Mouse (Mus musculus) forebrain, embryonic 15.5 days (tissue): ENCODE data around the gene Usp43. TPM values are rescaled to one million over a fixed set of nuclear protein-coding genes. Genes with fewer than 3 reads are reported as not detected.

Source experiments
- ATAC-seq: fragments of 200-750 bp; cut with Nextera tagmentation; replicated peaks from 2 replicates; pipeline ENCODE4 v1.8.0; 2017; ENCODE audit warnings: mild to moderate bottlenecking, moderate TSS enrichment, moderate library complexity
- H3K27ac ChIP-seq: fragments of 300-500 bp; sonication (generic); replicated peaks from 2 replicates; pipeline ENCODE4 v1.5.1; 2015; ENCODE audit warnings: mild to moderate bottlenecking, inconsistent platforms
- H3K27me3 ChIP-seq: fragments of 300-500 bp; sonication (generic); 2 replicates; pipeline ENCODE4 v1.6.1; 2015; ENCODE audit warnings: inconsistent platforms
- H3K36me3 ChIP-seq: fragments of 300-500 bp; sonication (generic); 2 replicates; pipeline ENCODE4 v1.6.1; 2015; ENCODE audit warnings: mild to moderate bottlenecking, inconsistent platforms
- H3K4me1 ChIP-seq: fragments of 300-500 bp; sonication (generic); 2 replicates; pipeline ENCODE4 v1.6.1; 2015; ENCODE audit warnings: inconsistent platforms
- H3K4me2 ChIP-seq: fragments of 300-500 bp; sonication (generic); replicated peaks from 2 replicates; pipeline ENCODE4 v1.6.1; 2015; ENCODE audit warnings: mild to moderate bottlenecking, inconsistent platforms
- H3K4me3 ChIP-seq: fragments of 300-500 bp; sonication (generic); 2 replicates; pipeline ENCODE4 v1.5.1; 2015; ENCODE audit warnings: mild to moderate bottlenecking, inconsistent platforms
- H3K9ac ChIP-seq: fragments of 300-500 bp; sonication (generic); replicated peaks from 2 replicates; pipeline ENCODE4 v1.6.1; 2015; ENCODE audit warnings: mild to moderate bottlenecking, inconsistent platforms
- H3K9me3 ChIP-seq: fragments of 300-500 bp; sonication (generic); 2 replicates; pipeline ENCODE4 v1.6.1; 2016; ENCODE audit warnings: inconsistent platforms
- WGBS: fragments of 180-500 bp; shearing (Covaris S2); methylation state at CpG from one replicate; pipeline ENCODE4 v1.1.7; 2015; ENCODE audit warnings: mixed read lengths; 5-methylcytosine and 5-hydroxymethylcytosine counted together
- polyA plus RNA-seq: library from polyadenylated mRNA; unstranded; fragments of >200 nt; fragmentation: Nextera tagmentation; extraction: Ambion mirVana; gene quantifications from 2 replicates; pipeline ENCODE4 v1.2.1, GENCODE M21; 2015

The Usp43 gene
- polyA plus RNA-seq, 1 experiment from 2014 or later: 2.3 TPM

GRCm38 (mm10) chr11:67925000-67925399, 3.0 kb upstream of the Usp43 start:
- no peak overlapping the region for H3K4me2 ChIP-seq
- no peak overlapping the region for H3K4me3 ChIP-seq

DNA sequence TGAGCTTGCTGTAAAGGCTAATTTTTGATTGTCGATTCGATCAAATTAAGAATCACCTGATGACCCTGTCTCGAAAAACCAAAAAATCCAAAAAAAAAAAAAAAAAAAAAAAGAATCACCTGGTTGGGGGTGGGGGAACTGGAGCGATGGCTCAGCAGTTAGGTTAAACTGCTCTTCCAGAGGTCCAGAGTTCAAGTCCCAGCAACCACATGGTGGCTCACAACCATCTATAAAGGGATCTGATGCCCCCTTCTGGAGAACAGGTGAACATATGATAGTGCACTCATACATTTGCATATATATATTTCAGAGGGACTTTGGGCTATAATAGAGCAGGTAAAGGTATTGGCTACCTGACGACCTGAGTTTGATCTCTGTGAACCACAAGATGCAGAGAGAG, 1.8 kb upstream of the Usp43 start:
- Histone ChIP-seq H3K36me3 (no peaks in the 10 kb centered on the region), H3K27me3 (peaks cover 13% of the 10 kb centered on the region; the same call in 1 of the 2 replicates), H3K9me3 (no peaks in the 10 kb centered on the region), H3K4me3 (no peak overlapping the region), H3K4me1 (peaks cover 18% of the 10 kb centered on the region), H3K4me2 (no peak overlapping the region), H3K27ac (no peak overlapping the region), H3K9ac (no peak overlapping the region)
- no peak for ATAC-seq
- 98% methylated on average over 5 of the region's 5 CpGs for WGBS

More at GRCm38 (mm10) chr11:67925000-67925399, 3.0 kb upstream of the Usp43 start:
- Histone ChIP-seq H3K9ac (no peak overlapping the region), H3K9me3 (no peaks in the 10 kb centered on the region), H3K27ac (no peak overlapping the region), H3K4me1 (peaks cover 18% of the 10 kb centered on the region), H3K27me3 (peaks cover 13% of the 10 kb centered on the region; the same call in 1 of the 2 replicates), H3K36me3 (no peaks in the 10 kb centered on the region)
- WGBS: 88% methylated on average over 13 of the region's 13 CpGs
- ATAC-seq: no peak

GRCm38 (mm10) chr11:67922755-67923125, 787 bp upstream of the Usp43 start:
- no peaks in the 10 kb centered on the region for H3K36me3 ChIP-seq
- no peak overlapping the region for H3K9ac ChIP-seq
- peaks cover 18% of the 10 kb centered on the region for H3K4me1 ChIP-seq
- peak overlapping the region; percentile 68 for H3K4me3 ChIP-seq
- peak overlapping the region; percentile 100 for H3K4me2 ChIP-seq
- H3K27me3 ChIP-seq: peaks cover 13% of the 10 kb centered on the region; the same call in 1 of the 2 replicates
- 1% methylated on average over 12 of the region's 12 CpGs for whole genome bisulfite sequencing
- no peaks in the 10 kb centered on the region for H3K9me3 ChIP-seq
- no peak overlapping the region for H3K27ac ChIP-seq
- peak; percentile 87 for ATAC-seq

DNA sequence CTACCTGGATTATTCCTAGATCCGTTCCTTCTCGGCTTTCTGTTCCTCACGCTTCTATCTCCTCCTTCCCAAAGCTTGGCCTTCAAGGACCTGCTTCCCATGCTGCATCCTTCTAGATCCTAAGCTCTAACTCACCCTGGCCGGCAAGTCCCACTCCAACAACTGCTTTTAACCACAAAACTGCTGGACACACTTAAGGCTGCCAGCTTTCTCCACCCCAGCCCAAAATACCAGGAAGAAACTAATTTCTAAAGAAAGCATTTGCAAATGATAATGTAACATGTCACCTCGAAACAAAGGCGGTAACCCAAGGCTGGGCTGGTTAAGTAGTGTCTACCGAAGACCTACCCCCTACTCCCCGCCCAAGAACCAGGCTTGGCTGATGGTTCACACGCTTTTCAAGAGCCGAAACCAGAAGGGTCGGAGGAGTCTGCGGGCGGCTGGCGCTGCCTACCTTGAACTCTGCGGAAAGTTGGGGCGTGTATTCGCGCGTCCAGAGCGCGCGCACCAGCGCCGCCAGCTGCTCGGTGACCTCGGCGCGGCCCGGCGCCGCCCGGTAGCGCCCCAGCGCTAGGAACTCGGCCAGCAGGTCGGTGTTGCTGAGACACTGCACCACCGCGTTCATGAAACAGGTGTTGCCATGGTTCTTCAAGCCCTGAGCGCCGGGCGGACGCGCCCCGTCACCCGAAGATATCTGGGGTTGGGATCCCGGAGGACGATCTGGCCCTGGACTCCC, 694 bp downstream of the Usp43 start:
- Histone ChIP-seq H3K4me3 (peak overlapping the region; percentile 68), H3K9me3 (no peaks in the 10 kb centered on the region), H3K4me1 (peaks cover 18% of the 10 kb centered on the region), H3K27me3 (peaks cover 13% of the 10 kb centered on the region; the same call in 1 of the 2 replicates), H3K27ac (no peak overlapping the region), H3K9ac (peak overlapping the region; percentile 53), H3K36me3 (no peaks in the 10 kb centered on the region), H3K4me2 (peak overlapping the region; percentile 100)
- 3% methylated on average over 47 of the region's 47 CpGs for WGBS
- peak; percentile 29; the same call in 1 of the 2 replicates for ATAC-seq

DNA sequence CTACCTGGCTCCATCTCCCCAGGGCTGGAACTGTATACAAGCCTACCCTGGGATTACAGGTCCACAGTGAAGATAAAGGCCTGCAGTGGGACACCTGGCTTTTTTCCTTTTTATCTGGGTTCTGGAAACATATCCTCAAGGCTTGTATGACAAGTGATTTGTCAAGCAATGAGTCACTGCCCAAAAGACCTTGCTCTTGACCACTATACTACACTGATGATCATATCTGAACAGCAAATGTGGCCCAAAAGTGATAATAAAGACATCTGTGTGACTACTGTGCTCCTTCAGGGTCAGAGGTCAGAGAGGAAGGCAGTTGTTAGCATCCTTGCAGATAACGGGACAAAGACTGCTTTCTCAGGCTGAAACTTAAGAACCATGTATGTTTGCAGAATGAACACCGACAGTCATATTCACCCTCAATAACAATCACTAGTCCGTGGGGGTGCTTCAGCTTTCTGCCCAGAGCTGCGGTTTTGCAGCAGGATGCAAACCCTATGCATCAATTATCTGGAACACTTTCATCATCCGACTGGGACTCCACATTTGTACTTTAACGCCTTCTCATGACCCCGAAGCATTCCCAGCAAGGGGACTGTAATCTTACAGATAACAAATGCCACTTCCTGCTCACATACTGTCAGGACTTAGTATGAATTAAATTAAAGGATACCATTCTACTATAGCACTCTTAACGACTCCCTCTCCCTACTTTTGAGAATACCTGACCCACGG, 1.6 kb downstream of the Usp43 start:
- Histone ChIP-seq H3K36me3 (no peaks in the 10 kb centered on the region), H3K9ac (no peak overlapping the region), H3K27me3 (peaks cover 13% of the 10 kb centered on the region; the same call in 1 of the 2 replicates), H3K4me1 (peaks cover 18% of the 10 kb centered on the region), H3K27ac (no peak overlapping the region), H3K4me2 (peak overlapping the region; percentile 100), H3K9me3 (no peaks in the 10 kb centered on the region), H3K4me3 (peak overlapping the region; percentile 68)
- ATAC-seq: no peak
- WGBS: 60% methylated on average over 9 of the region's 9 CpGs

GRCm38 (mm10) chr11:67919593-67919992, 2.4 kb downstream of the Usp43 start:
- no peak overlapping the region for H3K4me3 ChIP-seq
- peaks cover 13% of the 10 kb centered on the region; the same call in 1 of the 2 replicates for H3K27me3 ChIP-seq
- H3K36me3 ChIP-seq: no peaks in the 10 kb centered on the region
- 77% methylated on average over 5 of the region's 5 CpGs for WGBS
- no peak for ATAC-seq
- H3K9ac ChIP-seq: no peak overlapping the region
- no peaks in the 10 kb centered on the region for H3K9me3 ChIP-seq
- peaks cover 18% of the 10 kb centered on the region for H3K4me1 ChIP-seq
- no peak overlapping the region for H3K4me2 ChIP-seq
- H3K27ac ChIP-seq: no peak overlapping the region

DNA sequence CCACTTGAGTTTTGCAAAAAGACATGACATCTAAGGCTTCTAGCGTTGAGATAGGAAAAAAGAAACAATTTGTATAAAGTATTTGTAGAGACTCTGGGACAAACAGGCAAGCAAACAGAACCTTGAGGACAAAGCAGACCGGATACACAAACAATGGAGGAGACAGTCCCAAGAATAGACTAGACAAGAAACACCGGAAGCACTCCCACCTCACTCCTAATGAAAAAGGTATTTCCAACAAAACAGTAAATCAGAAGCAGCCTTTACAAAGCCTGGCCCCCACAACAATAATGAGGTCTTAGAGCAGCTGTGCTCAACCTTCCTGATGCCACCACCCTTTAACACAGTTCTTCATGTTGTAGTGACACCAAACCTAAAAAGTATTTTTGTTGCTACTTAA, 4.8 kb downstream of the Usp43 start:
- Histone ChIP-seq H3K27me3 (peaks cover 13% of the 10 kb centered on the region; the same call in 1 of the 2 replicates), H3K4me2 (no peak overlapping the region), H3K9ac (no peak overlapping the region), H3K4me1 (peaks cover 9% of the 10 kb centered on the region), H3K27ac (no peak overlapping the region), H3K36me3 (no peaks in the 10 kb centered on the region), H3K4me3 (no peak overlapping the region), H3K9me3 (no peaks in the 10 kb centered on the region)
- 77% methylated on average over 3 of the region's 3 CpGs for WGBS
- ATAC-seq: no peak

DNA sequence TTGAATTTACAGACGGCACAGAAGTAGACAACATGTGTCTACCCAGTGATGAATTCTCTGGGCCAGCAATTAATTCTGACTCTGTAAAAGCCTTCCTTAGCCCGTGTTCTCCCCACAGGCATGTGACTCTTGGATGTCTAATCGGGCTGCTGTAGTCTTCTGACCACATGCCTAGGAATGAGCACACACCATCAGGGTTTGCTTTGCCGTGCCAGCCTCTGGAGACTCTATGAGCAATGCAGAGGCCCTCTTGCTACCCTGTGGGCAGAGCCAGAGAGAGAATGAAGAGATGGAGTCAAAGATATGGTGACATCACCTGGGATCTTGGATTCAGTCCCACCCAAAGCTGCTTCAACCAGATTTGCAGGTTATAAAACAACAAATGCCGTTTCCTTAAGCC, 10.9 kb downstream of the Usp43 start:
- ATAC-seq: no peak
- H3K4me2 ChIP-seq: no peak overlapping the region

DNA sequence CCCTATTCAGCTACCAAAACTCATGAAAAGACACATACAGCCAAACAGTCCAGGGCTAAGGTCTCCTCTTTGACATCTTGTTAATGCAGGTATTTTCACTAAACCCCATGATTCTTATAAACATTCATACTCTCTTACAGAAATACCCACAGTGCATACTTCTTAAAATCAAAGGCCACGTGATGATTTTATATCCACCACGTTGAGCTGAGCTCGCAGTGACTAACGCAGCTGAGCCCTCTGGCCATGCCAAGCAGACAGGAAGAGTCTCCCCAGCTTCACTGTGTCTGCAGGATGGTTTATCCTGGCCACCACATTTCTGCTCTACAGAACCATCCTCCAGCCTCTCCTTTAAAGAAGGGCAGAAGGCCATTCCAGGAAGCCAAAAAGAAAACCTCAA, 18.2 kb downstream of the Usp43 start:
- no peaks in the 10 kb centered on the region for H3K36me3 ChIP-seq
- H3K9me3 ChIP-seq: no peaks in the 10 kb centered on the region
- no peak for ATAC-seq
- no peak overlapping the region for H3K9ac ChIP-seq
- H3K4me3 ChIP-seq: no peak overlapping the region
- H3K27ac ChIP-seq: no peak overlapping the region
- H3K4me2 ChIP-seq: no peak overlapping the region
- H3K4me1 ChIP-seq: no peaks in the 10 kb centered on the region
- no peaks in the 10 kb centered on the region for H3K27me3 ChIP-seq
- 83% methylated on average over 4 of the region's 4 CpGs for WGBS

More for the DNA sequence above, 10.9 kb downstream of the Usp43 start:
- H3K9me3 ChIP-seq: no peaks in the 10 kb centered on the region
- no peaks in the 10 kb centered on the region for H3K36me3 ChIP-seq
- H3K4me1 ChIP-seq: no peaks in the 10 kb centered on the region
- H3K27ac ChIP-seq: no peak overlapping the region
- 83% methylated on average over 5 of the region's 5 CpGs for WGBS
- H3K9ac ChIP-seq: no peak overlapping the region
- H3K4me3 ChIP-seq: no peak overlapping the region
- H3K27me3 ChIP-seq: no peaks in the 10 kb centered on the region

DNA sequence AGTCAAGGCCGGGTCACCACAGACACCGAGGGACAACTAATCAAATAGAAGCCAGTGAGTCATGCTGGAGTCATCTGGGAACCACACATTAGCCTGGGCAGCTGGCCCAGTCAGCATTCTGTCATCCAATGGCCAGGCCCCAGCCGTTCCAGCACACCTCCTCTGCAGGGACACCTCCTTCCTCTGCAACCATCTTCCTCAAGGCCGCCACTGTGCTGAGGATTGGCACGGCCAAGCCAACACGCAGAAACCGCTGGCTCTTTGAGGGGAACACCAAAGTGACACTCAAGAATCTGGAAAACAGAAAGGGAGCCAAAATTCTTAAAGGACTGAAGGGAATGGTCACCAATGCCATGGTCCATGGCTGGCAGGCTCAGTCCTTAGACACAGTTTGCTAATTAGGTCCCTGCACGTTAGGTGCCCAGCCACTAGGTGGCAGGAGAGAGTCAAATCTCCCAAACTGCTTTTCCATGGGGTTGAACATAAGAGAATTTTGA, 24.8 kb downstream of the Usp43 start:
- Histone ChIP-seq H3K9me3 (no peaks in the 10 kb centered on the region), H3K4me2 (no peak overlapping the region), H3K4me1 (peaks cover 7% of the 10 kb centered on the region), H3K4me3 (no peak overlapping the region), H3K36me3 (no peaks in the 10 kb centered on the region), H3K27ac (no peak overlapping the region), H3K27me3 (no peaks in the 10 kb centered on the region), H3K9ac (no peak overlapping the region)
- ATAC-seq: no peak
- WGBS: 64% methylated on average over 8 of the region's 8 CpGs

- no peak overlapping the region for H3K4me3 ChIP-seq
- no peak overlapping the region for H3K27ac ChIP-seq
- peaks cover 7% of the 10 kb centered on the region for H3K4me1 ChIP-seq
- no peaks in the 10 kb centered on the region for H3K36me3 ChIP-seq
- H3K27me3 ChIP-seq: no peaks in the 10 kb centered on the region
- ATAC-seq: no peak
- H3K9ac ChIP-seq: no peak overlapping the region
- WGBS: 54% methylated on average over 7 of the region's 7 CpGs
- H3K4me2 ChIP-seq: no peak overlapping the region
- no peaks in the 10 kb centered on the region for H3K9me3 ChIP-seq
These were observed 26.3 kb downstream of the Usp43 start for GRCm38 (mm10) chr11:67895641-67896040.

DNA sequence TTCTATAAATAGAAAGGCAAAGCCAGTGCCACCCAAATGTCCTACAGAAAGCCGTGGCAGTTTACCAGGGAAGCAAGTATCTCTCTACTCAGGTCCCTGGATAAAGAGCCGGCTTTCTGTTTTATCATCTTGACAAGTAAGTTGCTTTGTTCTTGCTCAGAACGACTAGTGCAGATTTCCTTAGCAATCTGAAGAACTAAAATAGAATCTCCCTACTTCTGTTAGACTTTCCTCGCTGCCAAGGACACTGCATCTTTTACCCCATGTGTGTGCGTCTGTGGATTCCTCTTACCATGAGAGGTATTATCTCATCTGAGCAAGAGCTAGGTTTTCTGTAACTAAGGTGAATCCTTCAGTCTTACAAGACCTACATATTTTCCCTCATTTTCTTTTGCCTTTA, 33.4 kb downstream of the Usp43 start:
- Histone ChIP-seq H3K9ac (no peak overlapping the region), H3K4me2 (no peak overlapping the region), H3K27ac (no peak overlapping the region), H3K27me3 (no peaks in the 10 kb centered on the region), H3K36me3 (no peaks in the 10 kb centered on the region), H3K4me3 (no peak overlapping the region), H3K4me1 (no peaks in the 10 kb centered on the region), H3K9me3 (no peaks in the 10 kb centered on the region)
- 81% methylated on average over 5 of the region's 5 CpGs for WGBS
- ATAC-seq: no peak
